In genomic region chr16:97209997-97210396, GRCm38 (mm10) we compare ENCODE assay signal across 13 mouse cellular contexts. TPM values are rescaled to one million over a fixed set of nuclear protein-coding genes. Genes with fewer than 3 reads are reported as not detected.
DNase-seq lines count a peak whose midpoint lies in the region; ATAC-seq and TF ChIP-seq lines count a peak whose summit lies in the region.
"Had no signal": no experiment of that assay in that cellular context is flagged by ENCODE, and none has a peak within 500 bp of the region (broad histone marks: within the 10 kb centered on the region; RNA-seq: fewer than 3 reads in every experiment).

No protein-coding gene starts in this region.

- TF ChIP-seq CTCF in midbrain, postnatal 0 days (IDR thresholded peaks at IDR 0.05), result no peak

- H3K4me2 ChIP-seq in midbrain, postnatal 0 days (ENCODE audit: low read depth, low read length, poor library complexity, severe bottlenecking), result no peak overlapping the region
- H3K4me2 ChIP-seq: lung, embryonic 15.5 days; neural tube, embryonic 13.5 days had no signal

- ATAC-seq in midbrain, postnatal 0 days (ENCODE audit: low FRiP score), result no peak
- ATAC-seq: intestine, embryonic 16.5 days had no signal

- no peaks in the 10 kb centered on the region for H3K27me3 ChIP-seq in midbrain, postnatal 0 days (ENCODE audit: insufficient read depth, low read length)
- H3K27me3 ChIP-seq in midbrain, embryonic 10.5 days (ENCODE audit: low read depth, poor library complexity, severe bottlenecking), result no peaks in the 10 kb centered on the region
- H3K27me3 ChIP-seq: lung, embryonic 15.5 days; neural tube, embryonic 13.5 days had no signal

- H3K36me3 ChIP-seq in midbrain, postnatal 0 days (ENCODE audit: insufficient read depth, low read length), result no peaks in the 10 kb centered on the region
- H3K36me3 ChIP-seq in midbrain, embryonic 10.5 days, result no peaks in the 10 kb centered on the region
- H3K36me3 ChIP-seq: lung, embryonic 15.5 days; neural tube, embryonic 13.5 days had no signal

- H3K9ac ChIP-seq in midbrain, postnatal 0 days (replicated peaks; ENCODE audit: low read length, poor library complexity, severe bottlenecking), result no peak overlapping the region
- H3K9ac ChIP-seq: lung, embryonic 15.5 days; neural tube, embryonic 13.5 days had no signal

- peak; percentile 69 for DNase-seq in midbrain, postnatal 0 days (ENCODE audit: low spot score)
- DNase-seq in midbrain, embryonic 10.5 days (ENCODE audit: low spot score), result no peak
- DNase-seq in cerebellum, postnatal 4 days (ENCODE audit: low spot score in 2 of 2), result peak; percentile 22 to 44
- peak; percentile 35 to 57 for DNase-seq in layer of hippocampus, postnatal 10 days (ENCODE audit: low spot score in 2 of 2)
- peak; percentile 56 for DNase-seq in right cerebral cortex, postnatal 25 days
- DNase-seq in adrenal gland, postnatal 25 days, result no peak
- DNase-seq in urinary bladder, postnatal 10 days (ENCODE audit: low spot score), result no peak
- no peak for DNase-seq in thymus, postnatal 14 days
- DNase-seq: gastrocnemius, postnatal 36 days; thymus, postnatal 25 days had no signal

- H3K4me1 ChIP-seq in midbrain, postnatal 0 days (ENCODE audit: insufficient read depth, low read length), result no peaks in the 10 kb centered on the region
- no peaks in the 10 kb centered on the region for H3K4me1 ChIP-seq in midbrain, embryonic 10.5 days
- H3K4me1 ChIP-seq: lung, embryonic 15.5 days had no signal

- 30% methylated on average over 5 of the region's 5 CpGs for WGBS in midbrain, postnatal 0 days
- WGBS in midbrain, embryonic 10.5 days, result 80% methylated on average over 5 of the region's 5 CpGs

- H3K4me3 ChIP-seq in midbrain, postnatal 0 days (ENCODE audit: low read depth, low read length), result no peak overlapping the region
- no peak overlapping the region for H3K4me3 ChIP-seq in midbrain, embryonic 10.5 days
- H3K4me3 ChIP-seq: lung, embryonic 15.5 days; neural tube, embryonic 13.5 days had no signal

- H3K9me3 ChIP-seq in midbrain, postnatal 0 days (ENCODE audit: low read length), result 0 out of 2 replicates have a peak, but pooled peaks cover 3% of the 10 kb centered on the region
- peaks cover 5% of the 10 kb centered on the region; the same call in 1 of the 2 replicates for H3K9me3 ChIP-seq in midbrain, embryonic 10.5 days (replicated peaks)
- H3K9me3 ChIP-seq: lung, embryonic 15.5 days had no signal

- H3K27ac ChIP-seq in midbrain, postnatal 0 days (ENCODE audit: low read depth, low read length), result no peak overlapping the region
- no peak overlapping the region for H3K27ac ChIP-seq in midbrain, embryonic 10.5 days (replicated peaks)
- H3K27ac ChIP-seq: lung, embryonic 15.5 days; neural tube, embryonic 13.5 days had no signal

RNA-seq across cellular contexts. Expression of gene Dscam, which starts 39.4 kb away (rescaled TPM):
- 63.0 and 64.6 TPM in 2 replicates for total RNA-seq in midbrain, postnatal 0 days (2014; rRNA removed)
- 14.3 and 15.1 TPM in 2 replicates for polyA plus RNA-seq in midbrain, postnatal 0 days (2015; fragmentation: Nextera tagmentation; extraction: Ambion mirVana)
- polyA plus RNA-seq in midbrain, embryonic 10.5 days (2016; fragmentation: Nextera tagmentation; extraction: Ambion mirVana), result 0.46 and 1.5 TPM in 2 replicates
- 10 to 100 TPM; 43.0 to 45.4 TPM for total RNA-seq in layer of hippocampus, postnatal 10 days (2021)
- 0.18 TPM in 1 of 2 replicates, not detected in the other for total RNA-seq in adrenal gland, postnatal 25 days (2021)
- total RNA-seq: gastrocnemius, postnatal 36 days had no signal
- polyA plus RNA-seq: lung, embryonic 15.5 days had no signal

Comparison
In these comparisons a context has a peak if more than half of its experiments do, and no peak if none do; other contexts are left out.
1. DNase-seq: peak in midbrain, postnatal 0 days (single experiment), cerebellum, postnatal 4 days (2 of 2), layer of hippocampus, postnatal 10 days (2 of 2) and right cerebral cortex, postnatal 25 days (single experiment); none in midbrain, embryonic 10.5 days (single experiment), adrenal gland, postnatal 25 days (single experiment), urinary bladder, postnatal 10 days (single experiment) and thymus, postnatal 14 days (single experiment).
2. RNA of gene Dscam, which starts 39.4 kb away (total RNA-seq): 63.0 to 64.6 TPM in midbrain, postnatal 0 days and 43.0 to 45.4 TPM in layer of hippocampus, postnatal 10 days; 0.18 TPM in adrenal gland, postnatal 25 days; every median in the first group is over 10 times any median in the second.